Mouse (Mus musculus): ENCODE measurements around the gene Olfr1375. TPM values are rescaled to one million over a fixed set of nuclear protein-coding genes. Genes with fewer than 3 reads are reported as not detected.

Gene Olfr1375
- polyA plus RNA-seq, 1 experiment from 2014 or later = not detected

- no peaks in the 10 kb centered on the region for H3K9me3 ChIP-seq (ENCODE audit: control insufficient read depth, low read length)
- H3K27ac ChIP-seq (replicated peaks in 1 of 2; ENCODE audit: control insufficient read depth in 1 of 2, insufficient read depth in 1 of 2, low read depth in 2 of 2, low read length in 2 of 2) = no peak overlapping the region
- peaks cover 46% of the 10 kb centered on the region for H3K36me3 ChIP-seq (ENCODE audit: control insufficient read depth, insufficient read depth, low read length)
- H3K4me3 ChIP-seq (ENCODE audit: control insufficient read depth in 1 of 2, insufficient read depth in 1 of 2, low read depth in 1 of 2, low read length in 2 of 2) = no peak overlapping the region
- 88% methylated on average over 6 of the region's 6 CpGs for WGBS
- no peak overlapping the region for H3K9ac ChIP-seq (ENCODE audit: low read length)
- H3K4me2 ChIP-seq (ENCODE audit: low read length) = no peak overlapping the region
- peaks cover 5 to 6% of the 10 kb centered on the region in 2 experiments; a peak in 2 of 4 replicates for H3K4me1 ChIP-seq (ENCODE audit: control insufficient read depth in 2 of 2, insufficient read depth in 2 of 2, low read length in 2 of 2)
- no peaks in the 10 kb centered on the region for H3K27me3 ChIP-seq (ENCODE audit: control insufficient read depth, insufficient read depth, low read length)
- no peak for ATAC-seq (ENCODE audit: insufficient number of reproducible peaks, insufficient read depth, low FRiP score, low read depth)
Measured at GRCm38 (mm10) chr11:51060981-51061380, 13.1 kb downstream of the Olfr1375 start.

- no peak overlapping the region for H3K9ac ChIP-seq (ENCODE audit: low read length)
- no peak overlapping the region for H3K4me2 ChIP-seq (ENCODE audit: low read length)
- H3K36me3 ChIP-seq (ENCODE audit: control insufficient read depth, insufficient read depth, low read length) = peaks cover 68% of the 10 kb centered on the region
- 81% methylated on average over 7 of the region's 7 CpGs for WGBS
- H3K9me3 ChIP-seq (ENCODE audit: control insufficient read depth, low read length) = no peaks in the 10 kb centered on the region
- no peak overlapping the region for H3K4me3 ChIP-seq (ENCODE audit: control insufficient read depth in 1 of 2, insufficient read depth in 1 of 2, low read depth in 1 of 2, low read length in 2 of 2)
- no peak for ATAC-seq (ENCODE audit: insufficient number of reproducible peaks, insufficient read depth, low FRiP score, low read depth)
- no peaks in the 10 kb centered on the region for H3K27me3 ChIP-seq (ENCODE audit: control insufficient read depth, insufficient read depth, low read length)
- H3K27ac ChIP-seq (replicated peaks in 1 of 2; ENCODE audit: control insufficient read depth in 1 of 2, insufficient read depth in 1 of 2, low read depth in 2 of 2, low read length in 2 of 2) = no peak overlapping the region
- H3K4me1 ChIP-seq (ENCODE audit: control insufficient read depth in 2 of 2, insufficient read depth in 2 of 2, low read length in 2 of 2) = peaks cover 5 to 6% of the 10 kb centered on the region in 2 experiments; a peak in 2 of 4 replicates
Measured at GRCm38 (mm10) chr11:51063276-51063675, 15.4 kb downstream of the Olfr1375 start.

- H3K4me2 ChIP-seq (ENCODE audit: low read length) = no peak overlapping the region
- no peak overlapping the region for H3K9ac ChIP-seq (ENCODE audit: low read length)
- 92% methylated on average over 8 of the region's 8 CpGs for WGBS
- H3K36me3 ChIP-seq (ENCODE audit: control insufficient read depth, insufficient read depth, low read length) = peaks cover 74% of the 10 kb centered on the region
- H3K4me1 ChIP-seq (ENCODE audit: control insufficient read depth in 2 of 2, insufficient read depth in 2 of 2, low read length in 2 of 2) = peaks cover 5 to 6% of the 10 kb centered on the region in 2 experiments; a peak in 2 of 4 replicates
- H3K4me3 ChIP-seq (ENCODE audit: control insufficient read depth in 1 of 2, insufficient read depth in 1 of 2, low read depth in 1 of 2, low read length in 2 of 2) = no peak overlapping the region
- no peak for ATAC-seq (ENCODE audit: insufficient number of reproducible peaks, insufficient read depth, low FRiP score, low read depth)
- H3K27me3 ChIP-seq (ENCODE audit: control insufficient read depth, insufficient read depth, low read length) = no peaks in the 10 kb centered on the region
- H3K9me3 ChIP-seq (ENCODE audit: control insufficient read depth, low read length) = no peaks in the 10 kb centered on the region
- no peak overlapping the region for H3K27ac ChIP-seq (replicated peaks in 1 of 2; ENCODE audit: control insufficient read depth in 1 of 2, insufficient read depth in 1 of 2, low read depth in 2 of 2, low read length in 2 of 2)
Measured at GRCm38 (mm10) chr11:51063841-51064240, 15.9 kb downstream of the Olfr1375 start.

- Histone ChIP-seq H3K27ac (replicated peaks in 1 of 2; ENCODE audit: control insufficient read depth in 1 of 2, insufficient read depth in 1 of 2, low read depth in 2 of 2, low read length in 2 of 2) (no peak overlapping the region), H3K9me3 (ENCODE audit: control insufficient read depth, low read length) (no peaks in the 10 kb centered on the region), H3K9ac (ENCODE audit: low read length) (no peak overlapping the region), H3K36me3 (ENCODE audit: control insufficient read depth, insufficient read depth, low read length) (no peaks in the 10 kb centered on the region), H3K4me3 (ENCODE audit: control insufficient read depth in 1 of 2, insufficient read depth in 1 of 2, low read depth in 1 of 2, low read length in 2 of 2) (no peak overlapping the region), H3K4me1 (ENCODE audit: control insufficient read depth in 2 of 2, insufficient read depth in 2 of 2, low read length in 2 of 2) (no peaks in the 10 kb centered on the region), H3K27me3 (ENCODE audit: control insufficient read depth, insufficient read depth, low read length) (no peaks in the 10 kb centered on the region), H3K4me2 (ENCODE audit: low read length) (no peak overlapping the region)
- WGBS = 41% methylated on average over 7 of the region's 7 CpGs
- ATAC-seq (ENCODE audit: insufficient number of reproducible peaks, insufficient read depth, low FRiP score, low read depth) = no peak
Measured at GRCm38 (mm10) chr11:51084527-51084926, 36.6 kb downstream of the Olfr1375 start.

GRCm38 (mm10) chr11:51085269-51085668, 37.4 kb downstream of the Olfr1375 start:
- H3K4me1 ChIP-seq (ENCODE audit: control insufficient read depth in 2 of 2, insufficient read depth in 2 of 2, low read length in 2 of 2) = no peaks in the 10 kb centered on the region
- no peaks in the 10 kb centered on the region for H3K36me3 ChIP-seq (ENCODE audit: control insufficient read depth, insufficient read depth, low read length)
- no peak overlapping the region for H3K4me3 ChIP-seq (ENCODE audit: control insufficient read depth in 1 of 2, insufficient read depth in 1 of 2, low read depth in 1 of 2, low read length in 2 of 2)
- no peak overlapping the region for H3K9ac ChIP-seq (ENCODE audit: low read length)
- H3K27ac ChIP-seq (replicated peaks in 1 of 2; ENCODE audit: control insufficient read depth in 1 of 2, insufficient read depth in 1 of 2, low read depth in 2 of 2, low read length in 2 of 2) = no peak overlapping the region
- H3K9me3 ChIP-seq (ENCODE audit: control insufficient read depth, low read length) = no peaks in the 10 kb centered on the region
- WGBS = 59% methylated on average over 13 of the region's 13 CpGs
- no peaks in the 10 kb centered on the region for H3K27me3 ChIP-seq (ENCODE audit: control insufficient read depth, insufficient read depth, low read length)
- ATAC-seq (ENCODE audit: insufficient number of reproducible peaks, insufficient read depth, low FRiP score, low read depth) = no peak
- H3K4me2 ChIP-seq (ENCODE audit: low read length) = no peak overlapping the region

Other genes with a start within 250 kb of the Olfr1375 start
- 14.1 and 17.5 TPM in 2 replicates for gene Zfp354c, start 220.4 kb upstream of the Olfr1375 start, polyA plus RNA-seq (2014; fragmentation: Nextera tagmentation; extraction: Ambion mirVana)
- gene Zfp879, start 206.6 kb upstream of the Olfr1375 start, polyA plus RNA-seq (2014; fragmentation: Nextera tagmentation; extraction: Ambion mirVana) = 0.35 and 0.55 TPM in 2 replicates
- 0.08 and 0.15 TPM in 2 replicates for gene Grm6, start 197.4 kb upstream of the Olfr1375 start, polyA plus RNA-seq (2014; fragmentation: Nextera tagmentation; extraction: Ambion mirVana)
- 2.7 and 3.1 TPM in 2 replicates for gene Zfp454, start 160.5 kb upstream of the Olfr1375 start, polyA plus RNA-seq (2014; fragmentation: Nextera tagmentation; extraction: Ambion mirVana)
- gene Zfp2, start 131.9 kb upstream of the Olfr1375 start, polyA plus RNA-seq (2014; fragmentation: Nextera tagmentation; extraction: Ambion mirVana) = 7.0 and 7.8 TPM in 2 replicates
- 0.77 TPM in 2 replicates for gene Zfp354b, start 116.5 kb upstream of the Olfr1375 start, polyA plus RNA-seq (2014; fragmentation: Nextera tagmentation; extraction: Ambion mirVana)
- not detected in 2 replicates for gene 4933414I15Rik, start 104.3 kb upstream of the Olfr1375 start, polyA plus RNA-seq (2014; fragmentation: Nextera tagmentation; extraction: Ambion mirVana)
- gene Prop1, start 94.3 kb upstream of the Olfr1375 start, polyA plus RNA-seq (2014; fragmentation: Nextera tagmentation; extraction: Ambion mirVana) = not detected in 2 replicates
- not detected in 2 replicates for gene Olfr1378, start 81.6 kb upstream of the Olfr1375 start, polyA plus RNA-seq (2014; fragmentation: Nextera tagmentation; extraction: Ambion mirVana)
- gene Olfr1377, start 66.1 kb upstream of the Olfr1375 start, polyA plus RNA-seq (2014; fragmentation: Nextera tagmentation; extraction: Ambion mirVana) = not detected in 2 replicates
- gene Olfr51, start 44.5 kb upstream of the Olfr1375 start, polyA plus RNA-seq (2014; fragmentation: Nextera tagmentation; extraction: Ambion mirVana) = not detected in 2 replicates
- gene Olfr54, start 33.9 kb upstream of the Olfr1375 start, polyA plus RNA-seq (2014; fragmentation: Nextera tagmentation; extraction: Ambion mirVana) = not detected in 2 replicates
- gene Zfp354a, start 11.1 kb downstream of the Olfr1375 start, polyA plus RNA-seq (2014; fragmentation: Nextera tagmentation; extraction: Ambion mirVana) = 4.9 and 5.0 TPM in 2 replicates
- gene Gm12569, start 172.4 kb downstream of the Olfr1375 start, polyA plus RNA-seq (2014; fragmentation: Nextera tagmentation; extraction: Ambion mirVana) = not detected in 2 replicates
- gene Clk4, start 213.6 kb downstream of the Olfr1375 start, polyA plus RNA-seq (2014; fragmentation: Nextera tagmentation; extraction: Ambion mirVana) = 83.9 and 85.4 TPM in 2 replicates
- 0.55 TPM in 1 of 2 replicates, not detected in the other for gene BC049762, start 214.9 kb downstream of the Olfr1375 start, polyA plus RNA-seq (2014; fragmentation: Nextera tagmentation; extraction: Ambion mirVana)
- gene Col23a1, start 241.8 kb downstream of the Olfr1375 start, polyA plus RNA-seq (2014; fragmentation: Nextera tagmentation; extraction: Ambion mirVana) = 12.3 and 13.3 TPM in 2 replicates

All from heart, embryonic 14.5 days (tissue).